Mouse (Mus musculus) bone marrow macrophage, adult 2 months (primary cell): Measurements from ENCODE around the gene Podxl2. TPM values are rescaled to one million over a fixed set of nuclear protein-coding genes. Genes with fewer than 3 reads are reported as not detected.

Experiments
- H3K27ac ChIP-seq: 2 replicates; pipeline ENCODE4 v1.5.1; 2012; ENCODE audit warnings: low read depth, low read length; ENCODE audit not compliant: insufficient read depth
- H3K4me1 ChIP-seq: 2 replicates; pipeline ENCODE4 v1.6.1; 2012; ENCODE audit warnings: low read length; ENCODE audit not compliant: control insufficient read depth, insufficient read depth
- H3K4me3 ChIP-seq: 2 replicates; pipeline ENCODE4 v1.5.1; 2012; ENCODE audit warnings: mild to moderate bottlenecking, low read length, moderate library complexity; ENCODE audit not compliant: insufficient read depth
- CTCF ChIP-seq: IDR thresholded peaks from 2 replicates; pipeline ENCODE4 v1.5.1; 2012; ENCODE audit warnings: low read depth, mild to moderate bottlenecking, low read length, moderate library complexity
- POLR2A ChIP-seq: IDR thresholded peaks from 2 replicates; pipeline ENCODE4 v1.6.1; 2012; ENCODE audit warnings: mild to moderate bottlenecking, low read depth, low read length, borderline replicate concordance
- polyA plus RNA-seq: library from polyadenylated mRNA; stranded (reverse); fragments of >200 nt; gene quantifications from 2 replicates; pipeline ENCODE4 v1.2.4, GENCODE M21; 2012; ENCODE audit not compliant: missing spikeins, insufficient read depth, insufficient read length

Gene Podxl2
- polyA plus RNA-seq, 1 experiment = not detected

DNA sequence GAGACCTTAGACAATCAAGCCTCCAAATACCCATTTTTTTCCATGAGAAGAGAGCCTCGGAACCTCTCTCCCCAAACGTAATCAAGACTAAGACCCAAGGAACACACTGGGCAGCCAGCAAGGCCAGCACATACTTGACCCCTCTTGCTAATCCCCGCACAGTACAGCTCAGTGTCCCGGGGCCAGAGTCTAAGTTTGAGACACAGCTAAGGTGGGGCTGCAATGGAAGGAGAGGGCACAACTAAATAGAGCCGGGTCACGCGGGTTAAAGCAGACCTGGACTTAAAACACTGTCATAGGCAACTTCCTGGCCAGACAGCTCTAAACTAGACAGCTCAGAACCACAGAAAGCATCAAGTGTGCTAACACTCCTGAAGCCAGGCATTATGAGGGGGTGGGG lies 16.0 kb upstream of the Podxl2 start:
- Histone ChIP-seq H3K4me1 (no peaks in the 10 kb centered on the region), H3K4me3 (no peak overlapping the region), H3K27ac (no peak overlapping the region)
- TF ChIP-seq POLR2A (no peak), CTCF (no peak)

DNA sequence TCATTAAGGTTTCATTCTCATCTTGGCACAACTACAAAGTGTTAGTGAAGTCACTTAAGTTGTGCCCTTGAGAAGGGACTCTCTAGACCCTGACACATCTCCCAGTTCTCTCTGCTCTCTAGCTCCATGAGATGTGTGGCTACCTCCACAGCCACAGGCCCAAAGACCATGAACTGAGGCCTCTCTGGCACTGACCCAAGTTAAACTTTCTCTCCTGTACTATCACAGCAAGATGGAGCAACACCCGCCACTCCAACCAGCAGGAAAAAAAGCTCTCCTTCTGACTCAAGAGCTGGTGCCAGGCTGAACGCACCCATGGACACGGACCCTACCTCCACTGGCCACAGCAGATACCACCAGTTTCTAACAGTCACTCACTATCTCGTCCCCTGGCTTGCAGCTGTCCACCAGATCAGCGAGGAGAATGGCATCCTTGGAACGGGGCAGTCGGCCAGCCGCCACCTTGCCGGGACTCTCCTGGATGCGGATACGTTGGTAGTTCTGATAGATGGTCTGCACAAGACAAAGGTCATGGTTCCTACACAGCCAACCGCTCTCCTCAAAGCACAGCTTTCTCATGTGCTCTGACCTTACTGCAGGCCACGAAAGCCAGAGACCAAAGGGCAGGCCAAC lies 14.7 kb upstream of the Podxl2 start:
- TF ChIP-seq POLR2A (no peak), CTCF (no peak)
- Histone ChIP-seq H3K27ac (no peak overlapping the region), H3K4me1 (no peaks in the 10 kb centered on the region)

DNA sequence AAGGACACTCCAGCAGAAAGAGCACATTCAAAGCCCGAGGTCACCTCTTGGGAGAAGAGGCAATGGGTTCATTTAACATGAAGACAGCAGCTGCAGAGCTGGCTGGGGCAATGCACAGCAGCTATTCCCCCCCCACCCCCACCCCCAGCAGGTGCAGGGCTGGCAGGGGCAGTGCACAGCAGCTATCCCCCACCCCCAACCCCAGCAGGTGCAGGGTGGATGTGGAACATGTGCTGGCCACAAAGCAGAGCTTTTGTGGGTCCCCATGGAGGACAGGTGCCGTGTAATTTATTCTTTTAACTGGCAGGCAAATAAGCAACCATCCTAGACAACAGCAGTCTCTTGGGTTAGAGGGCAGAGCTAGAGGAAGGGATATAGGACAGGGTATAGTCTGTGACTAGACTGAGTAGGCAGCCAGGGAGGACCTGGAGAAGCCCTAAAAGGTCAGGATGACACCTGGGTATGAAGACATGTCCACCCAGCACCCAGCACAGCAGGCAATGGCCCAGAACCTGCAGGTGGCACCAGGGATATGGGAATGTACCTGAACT lies 11.6 kb upstream of the Podxl2 start:
- H3K27ac ChIP-seq = no peak overlapping the region
- TF ChIP-seq POLR2A (no peak), CTCF (no peak)

More for the DNA sequence above, 14.7 kb upstream of the Podxl2 start:
- no peak overlapping the region for H3K4me3 ChIP-seq

DNA sequence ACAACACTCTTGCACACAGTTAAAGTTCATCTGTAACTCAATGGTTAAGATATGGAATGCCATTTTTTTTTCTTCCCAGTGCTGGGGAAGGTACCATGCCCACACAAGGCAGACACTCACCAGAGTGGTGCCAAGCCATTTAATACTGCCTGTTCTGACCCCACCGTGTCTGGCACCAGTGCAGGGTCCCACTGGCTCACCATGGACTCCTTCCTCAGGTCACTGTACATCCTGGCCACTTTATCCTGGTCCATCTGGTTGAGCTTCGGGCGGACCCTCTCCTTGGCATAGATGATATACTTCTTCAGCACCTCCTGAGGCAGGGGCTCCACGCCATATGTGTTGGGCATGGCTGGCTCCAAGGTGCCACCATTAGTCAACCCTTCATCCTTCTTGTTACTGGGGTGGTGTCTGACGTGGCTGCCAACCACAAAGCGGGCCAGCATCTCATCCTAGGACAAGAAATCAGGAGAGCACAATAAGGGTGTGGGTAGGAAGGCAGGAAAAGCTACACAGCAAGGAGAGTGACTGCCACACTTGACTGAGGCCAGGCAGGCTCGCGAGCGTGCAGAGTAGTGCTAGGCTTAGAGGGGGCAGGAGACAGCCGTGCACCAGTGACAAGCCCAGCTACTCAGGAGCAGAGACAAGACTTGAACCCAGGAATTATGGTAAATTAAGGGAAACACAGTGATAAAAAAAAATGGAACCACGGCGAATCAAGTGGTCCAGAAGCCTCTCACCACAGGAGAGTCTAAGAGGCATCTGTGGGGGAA lies 11.0 kb upstream of the Podxl2 start:
- Histone ChIP-seq H3K27ac (no peak overlapping the region), H3K4me1 (no peaks in the 10 kb centered on the region), H3K4me3 (no peak overlapping the region)
- TF ChIP-seq CTCF (no peak), POLR2A (no peak)

More for the DNA sequence above, 11.6 kb upstream of the Podxl2 start:
- H3K4me3 ChIP-seq = no peak overlapping the region
- H3K4me1 ChIP-seq = no peaks in the 10 kb centered on the region

DNA sequence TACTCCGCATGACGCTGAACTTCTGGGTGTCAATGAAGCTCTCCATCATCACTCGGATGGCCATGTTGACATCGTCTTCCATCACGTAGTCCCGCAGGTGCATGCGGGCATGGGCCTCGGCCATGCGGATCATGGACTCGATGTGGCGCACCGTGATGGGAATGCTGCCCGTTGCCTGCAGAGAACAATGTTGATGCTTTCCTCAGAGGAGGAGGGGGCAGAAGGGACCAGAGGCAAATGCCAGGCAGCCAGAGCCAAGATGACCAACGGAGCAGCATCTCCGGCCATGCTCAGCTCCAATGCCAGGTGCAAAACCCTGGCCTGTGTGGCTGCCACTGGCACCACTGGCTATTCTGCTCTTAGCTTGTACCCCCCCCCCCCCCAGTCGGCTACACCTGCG lies 9.8 kb upstream of the Podxl2 start:
- TF ChIP-seq CTCF (no peak), POLR2A (no peak)
- Histone ChIP-seq H3K27ac (no peak overlapping the region), H3K4me1 (no peaks in the 10 kb centered on the region), H3K4me3 (no peak overlapping the region)

DNA sequence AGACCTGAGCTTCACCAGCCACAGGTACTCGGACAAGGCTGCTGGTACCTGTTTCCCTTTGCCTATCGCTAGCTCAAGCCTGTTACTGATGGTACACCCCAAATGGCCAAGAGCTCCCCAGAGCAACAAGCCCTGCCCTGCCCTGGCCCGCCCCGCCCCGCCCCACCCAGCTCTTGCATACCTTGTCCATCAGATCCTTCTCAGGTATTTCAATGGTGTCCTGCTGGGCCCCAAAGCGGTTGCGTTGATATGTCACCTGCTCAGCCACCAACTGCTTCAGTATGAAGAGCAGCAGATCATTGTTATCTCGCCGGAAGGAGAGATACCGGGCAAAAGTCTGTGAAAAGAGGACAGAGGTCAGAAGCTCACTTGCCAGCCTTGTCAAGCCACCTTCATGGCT lies 9.4 kb upstream of the Podxl2 start:
- Histone ChIP-seq H3K4me1 (no peaks in the 10 kb centered on the region), H3K27ac (no peak overlapping the region), H3K4me3 (no peak overlapping the region)
- TF ChIP-seq CTCF (no peak), POLR2A (no peak)

DNA sequence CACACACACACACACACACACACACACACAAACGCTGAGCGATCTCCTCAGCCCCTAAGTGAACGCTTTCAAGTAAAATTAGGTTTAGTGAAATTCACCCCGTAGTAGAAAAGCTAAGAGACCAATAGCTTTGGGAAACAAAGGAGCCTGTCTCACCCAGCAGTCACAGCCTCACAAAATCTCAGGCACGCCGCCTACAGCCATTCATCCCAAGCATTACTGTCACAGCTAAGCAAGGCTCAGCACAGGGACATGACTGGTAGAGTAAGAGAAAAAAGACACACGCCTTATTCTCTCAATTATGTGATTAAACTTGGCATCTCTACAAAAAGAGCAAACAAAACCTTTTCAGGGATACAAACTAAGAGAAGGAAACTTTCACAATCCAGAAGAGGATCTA lies 6.5 kb upstream of the Podxl2 start:
- TF ChIP-seq CTCF = no peak
- no peak for TF ChIP-seq POLR2A
- no peak overlapping the region for H3K27ac ChIP-seq
- no peaks in the 10 kb centered on the region for H3K4me1 ChIP-seq
- no peak overlapping the region for H3K4me3 ChIP-seq

DNA sequence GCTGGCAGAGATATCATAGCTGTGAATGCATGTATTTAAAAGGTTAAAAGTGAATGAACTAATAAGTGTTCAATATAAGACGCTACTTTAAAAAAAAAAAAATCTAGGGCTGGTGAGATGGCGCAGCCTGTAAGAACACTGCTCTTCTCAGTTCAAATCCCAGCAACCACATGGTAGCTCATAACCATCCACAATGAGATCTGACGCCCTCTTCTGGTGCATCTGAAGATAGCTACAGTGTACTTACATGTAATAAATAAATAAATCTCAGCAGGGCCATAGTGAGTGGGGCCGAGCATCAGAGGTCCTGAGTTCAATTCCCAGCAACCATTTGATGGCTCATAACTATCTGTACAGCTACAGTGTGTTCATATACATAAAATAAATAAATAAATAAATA lies 4.6 kb upstream of the Podxl2 start:
- H3K4me1 ChIP-seq = no peaks in the 10 kb centered on the region
- H3K27ac ChIP-seq = no peak overlapping the region
- H3K4me3 ChIP-seq = no peak overlapping the region
- TF ChIP-seq POLR2A (no peak), CTCF (no peak)

DNA sequence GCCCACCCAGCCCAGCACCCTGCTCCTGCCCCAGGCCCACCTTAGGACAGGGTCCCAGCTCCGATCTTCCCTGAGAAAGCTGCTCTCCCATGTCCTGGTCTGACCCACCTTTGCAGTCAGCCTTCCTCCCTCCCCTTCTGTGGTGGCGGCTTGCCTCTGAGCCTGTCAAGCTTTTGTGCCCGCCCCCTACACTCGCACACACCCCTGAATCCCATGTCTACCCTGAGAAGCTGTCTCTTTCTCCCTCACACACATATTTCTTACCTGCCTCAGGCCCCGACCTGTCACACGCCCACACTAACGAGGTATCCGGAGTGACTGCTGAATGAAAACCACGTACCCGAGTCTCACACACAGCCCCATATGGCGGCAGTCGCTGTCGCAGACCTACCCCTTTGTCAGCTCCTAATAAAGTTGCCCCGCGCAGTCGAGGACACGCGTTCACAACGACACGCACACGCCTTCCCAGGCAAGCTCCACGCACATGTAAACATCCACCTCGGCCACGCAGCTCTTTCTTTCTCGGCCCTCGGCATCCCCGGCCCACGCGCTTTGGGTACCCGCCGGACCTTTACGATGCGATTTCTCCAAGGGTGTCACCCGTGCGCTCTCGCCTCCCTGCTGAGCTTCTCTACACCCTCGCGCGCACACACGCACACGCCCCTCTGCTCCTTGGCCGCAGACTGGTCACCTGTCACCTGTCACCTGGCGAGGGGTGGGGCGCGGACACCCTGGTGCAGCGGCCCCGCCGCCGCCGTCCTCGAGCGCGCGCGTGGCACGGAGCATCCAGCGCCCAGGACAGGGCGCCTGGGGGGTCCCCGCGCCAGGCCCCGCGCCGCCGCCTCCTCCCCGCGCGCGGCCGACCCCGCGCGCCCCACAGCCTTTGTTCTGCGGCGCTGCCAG lies 628 bp downstream of the Podxl2 start:
- peaks cover 4% of the 10 kb centered on the region; the same call in 1 of the 2 replicates for H3K4me1 ChIP-seq
- peak overlapping the region; percentile 37 for H3K4me3 ChIP-seq
- no peak for TF ChIP-seq CTCF
- TF ChIP-seq POLR2A = no peak
- H3K27ac ChIP-seq = no peak overlapping the region

DNA sequence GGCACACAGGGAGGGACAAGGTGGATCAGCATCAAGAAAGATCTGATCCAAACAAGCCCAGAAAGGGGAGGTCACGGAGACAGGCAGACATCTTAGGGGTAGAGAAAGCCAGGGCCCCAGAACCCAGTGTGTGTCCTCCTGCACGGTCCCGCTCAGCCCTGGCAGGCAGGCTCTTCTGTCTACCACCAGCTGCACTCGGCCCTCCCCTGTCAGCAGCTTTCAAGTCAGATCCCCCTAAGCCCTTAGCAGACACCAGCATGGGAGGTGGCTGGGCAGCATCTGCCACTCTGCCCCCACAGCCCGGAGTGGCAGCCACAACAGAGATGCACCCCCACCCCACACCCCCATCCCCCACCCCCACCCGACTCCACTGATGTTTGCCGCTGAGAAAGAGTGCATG lies 2.0 kb downstream of the Podxl2 start:
- Histone ChIP-seq H3K27ac (no peak overlapping the region), H3K4me3 (no peak overlapping the region), H3K4me1 (peaks cover 4% of the 10 kb centered on the region; the same call in 1 of the 2 replicates)
- TF ChIP-seq POLR2A (no peak), CTCF (no peak)
